Mouse (Mus musculus) splenic B cell, adult 2 months (primary cell): Measurements from ENCODE around the gene Sec24d.

ENCODE experiments used
- DNase-seq: peaks from one replicate; pipeline ENCODE4 v3.0.0-alpha.2; 2011; ENCODE audit warnings: low read depth, low spot score
- H3K27me3 ChIP-seq: 2 replicates; pipeline ENCODE4 v1.6.1; 2012; ENCODE audit warnings: mild to moderate bottlenecking, low read length, moderate library complexity, mixed read lengths; ENCODE audit not compliant: control insufficient read depth, poor library complexity, insufficient read depth, severe bottlenecking
- H3K36me3 ChIP-seq: 2 replicates; pipeline ENCODE4 v1.6.1; 2012; ENCODE audit warnings: mild to moderate bottlenecking, low read length, moderate library complexity, mixed read lengths; ENCODE audit not compliant: control insufficient read depth, poor library complexity, insufficient read depth, severe bottlenecking

Sec24d gene

GRCm38 (mm10) chr3:123316066-123316465, 48.8 kb downstream of the Sec24d start:
- Histone ChIP-seq H3K36me3 (no peaks in the 10 kb centered on the region), H3K27me3 (no peaks in the 10 kb centered on the region; the same call in 1 of the 2 replicates)
- DNase-seq, result no peak

- DNase-seq, result no peak
- Histone ChIP-seq H3K36me3 (no peaks in the 10 kb centered on the region), H3K27me3 (no peaks in the 10 kb centered on the region; the same call in 1 of the 2 replicates)
These were observed 49.8 kb downstream of the Sec24d start for GRCm38 (mm10) chr3:123317081-123317480.

- no peak for DNase-seq
- no peaks in the 10 kb centered on the region; the same call in 1 of the 2 replicates for H3K27me3 ChIP-seq
These were observed 53.1 kb downstream of the Sec24d start for GRCm38 (mm10) chr3:123320341-123320740.

GRCm38 (mm10) chr3:123321612-123322011, 54.4 kb downstream of the Sec24d start:
- Histone ChIP-seq H3K27me3 (no peaks in the 10 kb centered on the region; the same call in 1 of the 2 replicates), H3K36me3 (no peaks in the 10 kb centered on the region)
- DNase-seq, result no peak

More at GRCm38 (mm10) chr3:123320341-123320740, 53.1 kb downstream of the Sec24d start:
- no peaks in the 10 kb centered on the region for H3K36me3 ChIP-seq

GRCm38 (mm10) chr3:123322147-123322546, 54.9 kb downstream of the Sec24d start:
- peak; percentile 67 for DNase-seq
- Histone ChIP-seq H3K36me3 (no peaks in the 10 kb centered on the region), H3K27me3 (no peaks in the 10 kb centered on the region; the same call in 1 of the 2 replicates)

GRCm38 (mm10) chr3:123324326-123324725, 57.1 kb downstream of the Sec24d start:
- no peak for DNase-seq
- Histone ChIP-seq H3K36me3 (no peaks in the 10 kb centered on the region), H3K27me3 (no peaks in the 10 kb centered on the region)

GRCm38 (mm10) chr3:123329251-123329650, 62.0 kb downstream of the Sec24d start:
- Histone ChIP-seq H3K27me3 (no peaks in the 10 kb centered on the region), H3K36me3 (no peaks in the 10 kb centered on the region)
- DNase-seq, result no peak

GRCm38 (mm10) chr3:123330221-123330620, 63.0 kb downstream of the Sec24d start:
- Histone ChIP-seq H3K36me3 (no peaks in the 10 kb centered on the region), H3K27me3 (no peaks in the 10 kb centered on the region)
- no peak for DNase-seq

GRCm38 (mm10) chr3:123332330-123333054, 65.2 kb downstream of the Sec24d start:
- H3K27me3 ChIP-seq, result no peaks in the 10 kb centered on the region
- no peak for DNase-seq
- H3K36me3 ChIP-seq, result no peaks in the 10 kb centered on the region

- DNase-seq, result no peak
- H3K36me3 ChIP-seq, result no peaks in the 10 kb centered on the region
- H3K27me3 ChIP-seq, result no peaks in the 10 kb centered on the region
These were observed 65.8 kb downstream of the Sec24d start for GRCm38 (mm10) chr3:123333055-123333424.

GRCm38 (mm10) chr3:123334947-123335346, 67.7 kb downstream of the Sec24d start:
- Histone ChIP-seq H3K27me3 (no peaks in the 10 kb centered on the region), H3K36me3 (no peaks in the 10 kb centered on the region)
- peak; percentile 27 for DNase-seq

GRCm38 (mm10) chr3:123335480-123335879, 68.2 kb downstream of the Sec24d start:
- no peak for DNase-seq
- Histone ChIP-seq H3K36me3 (no peaks in the 10 kb centered on the region), H3K27me3 (no peaks in the 10 kb centered on the region)

GRCm38 (mm10) chr3:123336455-123336854, 69.2 kb downstream of the Sec24d start:
- Histone ChIP-seq H3K36me3 (no peaks in the 10 kb centered on the region), H3K27me3 (no peaks in the 10 kb centered on the region)
- DNase-seq, result no peak

GRCm38 (mm10) chr3:123336951-123337350, 69.7 kb downstream of the Sec24d start:
- H3K27me3 ChIP-seq, result no peaks in the 10 kb centered on the region
- DNase-seq, result peak; percentile 57
- no peaks in the 10 kb centered on the region for H3K36me3 ChIP-seq

GRCm38 (mm10) chr3:123337853-123338252, 70.6 kb downstream of the Sec24d start:
- no peaks in the 10 kb centered on the region for H3K36me3 ChIP-seq
- DNase-seq, result no peak

More at GRCm38 (mm10) chr3:123337853-123338252, 70.6 kb downstream of the Sec24d start:
- no peaks in the 10 kb centered on the region for H3K27me3 ChIP-seq
